In genomic region chr2:176708051-176708450, GRCm38 (mm10) we compare ENCODE assay signal across 8 mouse cellular contexts. TPM values are rescaled to one million over a fixed set of nuclear protein-coding genes. Genes with fewer than 3 reads are reported as not detected.
DNase-seq lines count a peak whose midpoint lies in the region; ATAC-seq and TF ChIP-seq lines count a peak whose summit lies in the region.
"Not testable (repeated sequence)": the region's sequence is repeated elsewhere in the genome, so short reads cannot be mapped to it uniquely, and the experiment has no call there.

TSS of gene Gm14305 (plus strand) at chr2:176708328.

- H3K9ac ChIP-seq in hindbrain, postnatal 0 days (replicated peaks; ENCODE audit: low read length); midbrain, postnatal 0 days (replicated peaks; ENCODE audit: low read length, poor library complexity, severe bottlenecking): not testable (repeated sequence)
- H3K9ac ChIP-seq in liver, embryonic 13.5 days: peak within 1 kb of the TSS; percentile 62
- H3K9ac ChIP-seq in stomach, embryonic 16.5 days (ENCODE audit: low read length): peak within 1 kb of the TSS; percentile 35; the same call in 1 of the 2 replicates

- not testable (repeated sequence) for H3K4me1 ChIP-seq in embryonic facial prominence, embryonic 10.5 days; hindbrain, postnatal 0 days (ENCODE audit: insufficient read depth, low read length); liver, embryonic 13.5 days (replicated peaks); midbrain, postnatal 0 days (ENCODE audit: insufficient read depth, low read length); stomach, embryonic 16.5 days (ENCODE audit: control insufficient read depth, insufficient read depth, low read length)

- ATAC-seq in hindbrain, postnatal 0 days; liver, embryonic 13.5 days (ENCODE audit: low read depth); midbrain, postnatal 0 days (ENCODE audit: low FRiP score); stomach, embryonic 16.5 days (ENCODE audit: insufficient read depth, low FRiP score): not testable (repeated sequence)

- not testable (repeated sequence) for H3K36me3 ChIP-seq in embryonic facial prominence, embryonic 10.5 days (replicated peaks); hindbrain, postnatal 0 days (ENCODE audit: insufficient read depth, low read length); liver, embryonic 13.5 days; midbrain, postnatal 0 days (ENCODE audit: insufficient read depth, low read length); stomach, embryonic 16.5 days (ENCODE audit: control insufficient read depth, insufficient read depth, low read length)

- peak within 1 kb of the TSS; percentile 58 for H3K4me3 ChIP-seq in embryonic facial prominence, embryonic 10.5 days
- H3K4me3 ChIP-seq in hindbrain, postnatal 0 days (ENCODE audit: low read length): peak within 1 kb of the TSS; percentile 40
- peak within 1 kb of the TSS; percentile 57 for H3K4me3 ChIP-seq in liver, embryonic 13.5 days (replicated peaks)
- peak within 1 kb of the TSS; percentile 37 for H3K4me3 ChIP-seq in midbrain, postnatal 0 days (ENCODE audit: low read depth, low read length)
- peak within 1 kb of the TSS; percentile 48 for H3K4me3 ChIP-seq in stomach, embryonic 16.5 days (replicated peaks; ENCODE audit: low read length)

- H3K9me3 ChIP-seq in embryonic facial prominence, embryonic 10.5 days; hindbrain, postnatal 0 days (ENCODE audit: low read length); liver, embryonic 13.5 days (replicated peaks); midbrain, postnatal 0 days (ENCODE audit: low read length); stomach, embryonic 16.5 days (replicated peaks; ENCODE audit: control insufficient read depth, low read length): not testable (repeated sequence)

- H3K4me2 ChIP-seq in hindbrain, postnatal 0 days (ENCODE audit: low read depth, low read length): peak within 1 kb of the TSS; percentile 37; the same call in 1 of the 2 replicates
- peak within 1 kb of the TSS; percentile 55 for H3K4me2 ChIP-seq in liver, embryonic 13.5 days
- H3K4me2 ChIP-seq in midbrain, postnatal 0 days (ENCODE audit: low read depth, low read length, poor library complexity, severe bottlenecking): peak within 1 kb of the TSS; percentile 30; the same call in 1 of the 2 replicates
- H3K4me2 ChIP-seq in stomach, embryonic 16.5 days (ENCODE audit: low read depth, low read length): peak within 1 kb of the TSS; percentile 21

- TF ChIP-seq CTCF in hindbrain, postnatal 0 days (IDR thresholded peaks at IDR 0.05; ENCODE audit: low read depth); midbrain, postnatal 0 days (IDR thresholded peaks at IDR 0.05): not testable (repeated sequence)

- WGBS in embryonic facial prominence, embryonic 10.5 days: 2% methylated on average over 3 of the region's 6 CpGs
- 0% methylated on average over 3 of the region's 6 CpGs for WGBS in hindbrain, postnatal 0 days
- 0% methylated on average over 1 of the region's 6 CpGs for WGBS in liver, embryonic 13.5 days (ENCODE audit: insufficient replicate concordance)
- 7% methylated on average over 2 of the region's 6 CpGs for WGBS in midbrain, postnatal 0 days
- WGBS in stomach, embryonic 16.5 days: 3% methylated on average over 3 of the region's 6 CpGs

- H3K27ac ChIP-seq in embryonic facial prominence, embryonic 10.5 days (replicated peaks); liver, embryonic 13.5 days; midbrain, postnatal 0 days (ENCODE audit: low read depth, low read length); stomach, embryonic 16.5 days (ENCODE audit: low read length): not testable (repeated sequence)
- H3K27ac ChIP-seq in hindbrain, postnatal 0 days: 0 out of 2 replicates have a peak within 1 kb of the TSS, but pooled peaks have one; percentile 32

- not testable (repeated sequence) for H3K27me3 ChIP-seq in embryonic facial prominence, embryonic 10.5 days (replicated peaks; ENCODE audit: low read depth, poor library complexity, severe bottlenecking); hindbrain, postnatal 0 days (ENCODE audit: insufficient read depth, low read length); liver, embryonic 13.5 days; midbrain, postnatal 0 days (ENCODE audit: insufficient read depth, low read length); stomach, embryonic 16.5 days (ENCODE audit: control insufficient read depth, insufficient read depth, low read length)

- DNase-seq in T-cell, adult 2 months (ENCODE audit: low spot score): peak; percentile 2
- not testable (repeated sequence) for DNase-seq in embryonic facial prominence, embryonic 10.5 days (ENCODE audit: low spot score); hindbrain, postnatal 0 days (ENCODE audit: low spot score); midbrain, postnatal 0 days (ENCODE audit: low spot score)
- DNase-seq in heart, adult 11 months: peak; percentile 94
- DNase-seq in layer of hippocampus, adult 9-11 months: peak; percentile 50
- DNase-seq in liver, embryonic 13.5 days: peak; percentile 29

RNA-seq across cellular contexts. Expression of gene Gm14305, which starts in this region (rescaled TPM):
- polyA plus RNA-seq in embryonic facial prominence, embryonic 10.5 days (2016; fragmentation: Nextera tagmentation; extraction: Ambion mirVana): 32.2 and 33.6 TPM in 2 replicates
- 23.9 and 26.8 TPM in 2 replicates for total RNA-seq in hindbrain, postnatal 0 days (2014; rRNA removed)
- polyA plus RNA-seq in hindbrain, postnatal 0 days (2015; fragmentation: Nextera tagmentation; extraction: Ambion mirVana): 47.2 and 48.3 TPM in 2 replicates
- polyA plus RNA-seq in liver, embryonic 13.5 days (2015; fragmentation: Nextera tagmentation; extraction: Ambion mirVana): 6.0 and 7.0 TPM in 2 replicates
- 30.3 and 39.6 TPM in 2 replicates for total RNA-seq in midbrain, postnatal 0 days (2014; rRNA removed)
- 43.0 and 43.4 TPM in 2 replicates for polyA plus RNA-seq in midbrain, postnatal 0 days (2015; fragmentation: Nextera tagmentation; extraction: Ambion mirVana)
- 22.0 and 24.1 TPM in 2 replicates for polyA plus RNA-seq in stomach, embryonic 16.5 days (2015; fragmentation: Nextera tagmentation; extraction: Ambion mirVana)
